Mouse (Mus musculus): Measurements from ENCODE around the gene Hspg2.

DNA sequence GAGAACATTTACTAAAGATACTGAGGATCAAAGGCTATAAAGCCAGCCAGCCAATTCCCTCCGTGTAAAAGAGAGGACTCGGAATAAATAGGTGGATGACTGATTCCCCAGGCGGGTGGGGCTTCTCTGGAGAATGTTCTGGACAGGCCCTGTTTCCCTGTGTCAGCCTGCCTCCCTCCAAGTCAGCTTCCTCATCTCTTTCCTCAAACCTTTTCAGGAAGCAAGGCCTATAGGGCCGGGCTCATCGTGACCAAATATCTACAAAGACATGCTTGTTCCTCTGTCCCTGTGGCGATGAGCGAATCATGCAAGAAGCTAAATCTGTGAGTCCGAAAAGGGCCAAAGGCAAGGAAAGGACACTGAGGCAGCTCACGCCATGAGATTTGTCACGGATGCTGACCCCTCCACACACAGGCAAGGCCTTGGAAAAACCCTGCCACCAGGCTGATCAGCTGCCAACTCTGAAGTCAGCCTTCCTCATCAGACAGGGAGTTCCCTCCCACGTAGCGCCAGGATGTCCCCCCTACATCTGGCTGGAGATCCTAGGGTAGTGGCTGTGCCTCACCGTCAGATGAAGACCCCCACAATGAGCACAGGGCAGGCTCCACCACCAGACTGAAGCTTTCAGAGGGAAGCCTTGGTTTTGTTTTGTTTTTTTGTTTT, 3.3 kb upstream of the Hspg2 start:
- TF ChIP-seq ZC3H11A (IDR thresholded peaks at IDR 0.05; ENCODE audit: borderline replicate concordance, low read depth, low read length) (no peak), CHD2 (IDR thresholded peaks at IDR 0.05; ENCODE audit: low read depth, low read length) (no peak), HCFC1 (IDR thresholded peaks at IDR 0.05; ENCODE audit: borderline replicate concordance, insufficient read depth, low read length) (no peak), ZNF384 (IDR thresholded peaks at IDR 0.05; ENCODE audit: low read depth, low read length) (no peak)

Data from ES-E14 (cell line).